Mouse (Mus musculus): ENCODE data around the gene Calm2. TPM values are rescaled to one million over a fixed set of nuclear protein-coding genes. Genes with fewer than 3 reads are reported as not detected.

Gene Calm2
- 919 and 1,119 TPM in 2 replicates for polyA plus RNA-seq (2012; rRNA removed)

DNA sequence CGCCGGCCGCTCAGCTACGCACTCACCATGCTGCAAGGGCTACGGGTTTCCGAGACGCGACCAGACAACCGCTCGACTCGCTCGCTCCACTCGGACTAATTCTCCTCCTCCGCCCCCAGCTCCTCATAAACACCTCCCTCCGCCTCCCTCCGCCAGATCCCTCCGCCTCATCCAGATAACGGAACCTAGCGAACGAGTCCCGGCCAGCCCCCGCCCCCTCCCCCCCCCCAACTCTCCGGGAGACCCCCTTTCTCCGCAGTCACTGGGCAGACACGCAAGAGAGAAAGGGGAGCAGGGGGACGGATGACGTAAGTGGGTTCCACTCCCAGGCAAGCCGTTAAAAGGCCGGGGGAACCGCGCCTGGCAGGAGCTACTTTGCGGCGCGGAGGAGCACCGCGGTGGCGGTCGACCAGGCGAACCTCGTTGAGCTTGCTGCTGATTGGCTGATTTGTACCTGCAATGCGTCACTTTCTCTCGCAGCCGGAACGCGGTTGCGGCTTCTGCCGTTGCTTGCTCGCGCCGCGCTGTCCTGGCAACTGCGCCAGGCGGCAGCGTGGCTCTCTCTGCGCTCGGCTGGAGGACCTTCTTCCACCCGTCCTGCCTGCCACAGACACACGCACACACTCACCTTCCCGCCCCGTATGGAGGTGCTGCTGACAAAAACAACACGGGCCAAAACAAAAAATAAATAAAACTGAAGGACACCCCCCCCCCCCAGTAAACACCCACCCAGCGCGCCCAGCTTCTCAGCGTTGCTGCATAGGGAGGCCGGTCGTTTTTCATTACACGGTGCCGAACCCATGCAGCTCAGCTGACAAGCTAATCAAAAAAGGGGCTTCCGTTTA lies at the start of gene Calm2:
Gene Calm2 (minus strand): TSS at position 169 of the 845 bp plus-strand sequence.
- peak; percentile 99 for DNase-seq (ENCODE audit: low read depth)
- TF ChIP-seq POLR2A (IDR thresholded peaks at IDR 0.05; ENCODE audit: borderline replicate concordance, extremely low read depth, insufficient read depth, insufficient read length, poor library complexity, severe bottlenecking) (peak; percentile 99), CTCF (IDR thresholded peaks at IDR 0.05; ENCODE audit: borderline replicate concordance, extremely low read depth, insufficient read depth, insufficient read length) (no peak)

DNA sequence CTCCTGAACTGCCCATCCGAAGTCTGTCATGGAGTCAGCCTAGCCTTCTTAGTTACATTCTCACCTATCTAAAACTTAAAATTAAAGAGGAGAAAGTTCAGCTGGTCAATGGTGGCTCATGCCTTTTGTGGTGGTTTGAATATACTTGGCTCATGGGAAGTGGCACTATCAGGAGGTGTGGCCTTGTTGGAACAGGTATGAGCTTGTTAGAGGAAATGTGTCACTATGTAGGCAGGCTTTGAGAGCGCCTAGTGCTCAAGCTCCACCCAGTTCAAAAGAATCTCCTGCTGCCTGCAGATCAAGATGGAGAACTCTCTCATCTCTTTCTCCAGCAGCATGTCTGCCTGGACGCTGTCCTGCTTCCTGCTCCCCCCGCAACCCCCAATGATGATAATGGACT lies 48.8 kb upstream of the Calm2 start:
- no peak for TF ChIP-seq POLR2A (IDR thresholded peaks at IDR 0.05; ENCODE audit: borderline replicate concordance, extremely low read depth, insufficient read depth, insufficient read length, poor library complexity, severe bottlenecking)
- TF ChIP-seq CTCF (IDR thresholded peaks at IDR 0.05; ENCODE audit: borderline replicate concordance, extremely low read depth, insufficient read depth, insufficient read length), result no peak
- no peak for DNase-seq (ENCODE audit: low read depth)

GRCm38 (mm10) chr17:87494310-87494709 lies 47.6 kb upstream of the Calm2 start:
- no peak for DNase-seq (ENCODE audit: low read depth)
- no peak for TF ChIP-seq POLR2A (IDR thresholded peaks at IDR 0.05; ENCODE audit: borderline replicate concordance, extremely low read depth, insufficient read depth, insufficient read length, poor library complexity, severe bottlenecking)
- no peak for TF ChIP-seq CTCF (IDR thresholded peaks at IDR 0.05; ENCODE audit: borderline replicate concordance, extremely low read depth, insufficient read depth, insufficient read length)

- TF ChIP-seq POLR2A (IDR thresholded peaks at IDR 0.05; ENCODE audit: borderline replicate concordance, extremely low read depth, insufficient read depth, insufficient read length, poor library complexity, severe bottlenecking) (no peak), CTCF (IDR thresholded peaks at IDR 0.05; ENCODE audit: borderline replicate concordance, extremely low read depth, insufficient read depth, insufficient read length) (no peak)
- no peak for DNase-seq (ENCODE audit: low read depth)
These were observed 45.6 kb upstream of the Calm2 start for GRCm38 (mm10) chr17:87492286-87492685.

- no peak for TF ChIP-seq CTCF (IDR thresholded peaks at IDR 0.05; ENCODE audit: borderline replicate concordance, extremely low read depth, insufficient read depth, insufficient read length)
- no peak for TF ChIP-seq POLR2A (IDR thresholded peaks at IDR 0.05; ENCODE audit: borderline replicate concordance, extremely low read depth, insufficient read depth, insufficient read length, poor library complexity, severe bottlenecking)
- DNase-seq (ENCODE audit: low read depth), result no peak
These were observed 43.6 kb upstream of the Calm2 start for GRCm38 (mm10) chr17:87490295-87490694.

DNA sequence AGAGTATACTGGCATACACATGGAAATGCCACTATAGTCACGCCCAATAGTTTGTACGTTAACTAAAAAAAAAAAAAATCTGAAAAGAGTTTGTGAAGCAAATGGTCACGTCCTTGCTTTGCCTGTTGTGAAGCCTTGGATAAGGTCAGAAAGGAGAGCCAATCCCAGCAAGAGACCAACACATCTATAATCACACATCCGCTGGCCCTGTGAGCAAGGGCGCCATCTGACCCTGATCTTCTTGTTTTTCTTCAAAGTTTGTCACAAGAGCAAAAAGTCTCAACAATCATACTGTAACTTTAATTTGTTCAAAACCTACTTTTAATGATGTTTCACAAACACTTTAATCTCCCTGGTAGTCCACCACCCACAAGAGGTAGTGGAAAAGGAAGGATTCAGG lies 39.0 kb upstream of the Calm2 start:
- DNase-seq (ENCODE audit: low read depth), result no peak
- no peak for TF ChIP-seq CTCF (IDR thresholded peaks at IDR 0.05; ENCODE audit: borderline replicate concordance, extremely low read depth, insufficient read depth, insufficient read length)
- no peak for TF ChIP-seq POLR2A (IDR thresholded peaks at IDR 0.05; ENCODE audit: borderline replicate concordance, extremely low read depth, insufficient read depth, insufficient read length, poor library complexity, severe bottlenecking)

GRCm38 (mm10) chr17:87482867-87483266 lies 36.1 kb upstream of the Calm2 start:
- no peak for DNase-seq (ENCODE audit: low read depth)
- TF ChIP-seq CTCF (IDR thresholded peaks at IDR 0.05; ENCODE audit: borderline replicate concordance, extremely low read depth, insufficient read depth, insufficient read length) (no peak), POLR2A (IDR thresholded peaks at IDR 0.05; ENCODE audit: borderline replicate concordance, extremely low read depth, insufficient read depth, insufficient read length, poor library complexity, severe bottlenecking) (no peak)

GRCm38 (mm10) chr17:87478569-87478968 lies 31.8 kb upstream of the Calm2 start:
- DNase-seq (ENCODE audit: low read depth), result peak; percentile 89
- no peak for TF ChIP-seq POLR2A (IDR thresholded peaks at IDR 0.05; ENCODE audit: borderline replicate concordance, extremely low read depth, insufficient read depth, insufficient read length, poor library complexity, severe bottlenecking)

DNA sequence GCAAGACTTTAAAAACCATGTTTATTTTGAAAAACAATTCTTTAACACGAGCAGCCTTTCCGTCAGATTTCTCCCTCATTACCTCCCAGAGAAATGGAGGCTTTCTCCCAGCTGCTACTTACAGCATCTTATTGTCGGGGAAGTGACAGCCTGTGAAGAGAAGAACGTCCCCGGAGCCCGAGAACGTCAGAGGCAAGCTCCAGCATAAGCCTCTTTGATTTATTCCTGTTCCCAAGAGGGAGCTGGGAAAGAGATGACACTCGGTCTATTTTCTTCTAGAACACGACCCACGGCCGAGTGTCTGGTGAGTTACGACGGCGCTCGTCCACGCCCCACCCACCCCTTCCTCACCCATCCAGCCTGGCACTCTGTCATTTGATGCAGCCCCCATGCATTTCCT lies 30.9 kb upstream of the Calm2 start:
- no peak for TF ChIP-seq CTCF (IDR thresholded peaks at IDR 0.05; ENCODE audit: borderline replicate concordance, extremely low read depth, insufficient read depth, insufficient read length)
- no peak for TF ChIP-seq POLR2A (IDR thresholded peaks at IDR 0.05; ENCODE audit: borderline replicate concordance, extremely low read depth, insufficient read depth, insufficient read length, poor library complexity, severe bottlenecking)
- DNase-seq (ENCODE audit: low read depth), result peak; percentile 78

- TF ChIP-seq POLR2A (IDR thresholded peaks at IDR 0.05; ENCODE audit: borderline replicate concordance, extremely low read depth, insufficient read depth, insufficient read length, poor library complexity, severe bottlenecking) (no peak), CTCF (IDR thresholded peaks at IDR 0.05; ENCODE audit: borderline replicate concordance, extremely low read depth, insufficient read depth, insufficient read length) (no peak)
- DNase-seq (ENCODE audit: low read depth), result no peak
These were observed 28.6 kb upstream of the Calm2 start for GRCm38 (mm10) chr17:87475356-87475755.

- DNase-seq (ENCODE audit: low read depth), result no peak
- no peak for TF ChIP-seq POLR2A (IDR thresholded peaks at IDR 0.05; ENCODE audit: borderline replicate concordance, extremely low read depth, insufficient read depth, insufficient read length, poor library complexity, severe bottlenecking)
- TF ChIP-seq CTCF (IDR thresholded peaks at IDR 0.05; ENCODE audit: borderline replicate concordance, extremely low read depth, insufficient read depth, insufficient read length), result no peak
These were observed 27.7 kb upstream of the Calm2 start for GRCm38 (mm10) chr17:87474501-87474795.

Data from brain, embryonic 14.5 days (tissue).